Mouse (Mus musculus): ENCODE measurements around the gene Rere. TPM values are rescaled to one million over a fixed set of nuclear protein-coding genes. Genes with fewer than 3 reads are reported as not detected.
A peak's percentile ranks its signal among the peaks of the same experiment; 100 is the strongest.

The Rere gene
- total and polyA plus RNA-seq, 3 experiments = 3.1 to 36.5 (median 8.7) TPM

GRCm38 (mm10) chr4:150231871-150232270 is 49.6 kb upstream of the Rere start:
- H3K4me3 ChIP-seq (replicated peaks in 1 of 3; ENCODE audit: low read depth in 2 of 3, low read length in 2 of 3, poor library complexity in 1 of 3) = no peak overlapping the region
- H3K4me2 ChIP-seq (ENCODE audit: insufficient read depth, low read depth, poor library complexity, severe bottlenecking) = no peak overlapping the region
- no peaks in the 10 kb centered on the region for H3K27me3 ChIP-seq (replicated peaks)
- dilution Hi-C loops (cut with MboI; ENCODE audit: extremely low pct_ligation_motif_present, extremely low pct_unique_long_range_greater_than_20kb, low sequenced_read_pairs) (no loop called here), in situ Hi-C loops (cut with MboI; ENCODE audit: low pct_ligation_motif_present, low pct_unique_long_range_greater_than_20kb, low sequenced_read_pairs) (no loop called here)
- DNase-seq (ENCODE audit: extremely low read depth) = no peak
- no peaks in the 10 kb centered on the region for H3K36me3 ChIP-seq (replicated peaks in 1 of 2; ENCODE audit: control insufficient read depth in 1 of 2, insufficient read depth in 1 of 2, low read length in 1 of 2)
- no peaks in the 10 kb centered on the region for H3K9me3 ChIP-seq (replicated peaks; ENCODE audit: low read length)
- peaks cover 3 to 54% of the 10 kb centered on the region in 2 experiments for H3K4me1 ChIP-seq (ENCODE audit: control insufficient read depth in 1 of 2, insufficient read depth in 2 of 2)
- H3K79me2 ChIP-seq (replicated peaks; ENCODE audit: control insufficient read depth, extremely low read depth, insufficient read depth, poor library complexity, severe bottlenecking) = no peaks in the 10 kb centered on the region
- TF ChIP-seq USF1 (IDR thresholded peaks at IDR 0.05; ENCODE audit: low read depth, low read length) (no peak), BHLHE40 (IDR thresholded peaks at IDR 0.05; ENCODE audit: low read depth, low read length) (no peak), MAZ (IDR thresholded peaks at IDR 0.05; ENCODE audit: low read depth, low read length) (no peak), MAFK (IDR thresholded peaks at IDR 0.05; ENCODE audit: insufficient replicate concordance, low read length) (no peak), NRF1 (IDR thresholded peaks at IDR 0.05; ENCODE audit: low read depth, low read length) (no peak), MYC (IDR thresholded peaks at IDR 0.05; ENCODE audit: low read depth, low read length) (no peak), JUND (conservative IDR thresholded peaks at IDR 0.05; ENCODE audit: low read depth, low read length) (no peak), ETS1 (conservative IDR thresholded peaks at IDR 0.05; ENCODE audit: low read depth, low read length) (no peak), UBTF (IDR thresholded peaks at IDR 0.05; ENCODE audit: low read depth, low read length) (no peak), ZNF384 (IDR thresholded peaks at IDR 0.05; ENCODE audit: low read depth, low read length) (no peak), NELFE (IDR thresholded peaks at IDR 0.05; ENCODE audit: low read depth, low read length) (no peak), RAD21 (IDR thresholded peaks at IDR 0.05; ENCODE audit: low read depth, low read length) (no peak)
- H3K27ac ChIP-seq (ENCODE audit: insufficient read depth, low read depth) = no peak overlapping the region
- H3K9ac ChIP-seq (ENCODE audit: insufficient read depth, low read depth) = no peak overlapping the region

DNA sequence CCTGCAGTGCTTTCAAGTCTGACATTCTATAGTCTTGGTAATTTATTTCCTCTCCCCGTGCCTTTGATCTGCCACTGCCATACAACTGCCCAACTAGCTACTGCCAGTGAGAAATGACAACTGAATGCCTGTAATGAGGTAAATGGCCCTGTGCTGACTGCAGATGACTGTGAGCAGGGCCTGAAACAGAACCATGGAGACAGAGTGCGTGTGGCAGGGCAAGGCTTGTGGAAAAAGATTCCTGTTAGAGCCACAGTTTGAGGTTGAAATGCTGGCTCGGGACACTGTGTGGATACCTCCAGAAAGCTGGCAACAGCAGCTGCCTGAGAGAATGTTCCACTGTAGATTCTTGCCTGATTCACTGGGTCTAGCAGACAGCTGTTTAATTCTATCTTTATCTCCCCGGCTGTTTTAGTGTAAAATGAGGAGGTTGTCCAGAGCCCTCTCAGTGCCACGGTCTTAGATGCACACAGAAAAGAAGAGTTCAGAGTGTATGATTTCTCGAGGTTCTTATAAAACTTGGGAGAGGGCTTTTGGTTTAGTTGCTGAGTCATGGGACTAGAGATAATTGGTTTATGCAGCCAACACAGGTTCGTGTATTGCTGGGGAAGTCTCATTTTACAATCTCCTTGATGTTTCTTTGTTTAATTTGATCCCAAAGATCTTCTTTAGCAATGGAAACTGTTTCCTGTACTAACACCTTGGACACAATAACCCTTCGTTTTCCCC is 46.7 kb upstream of the Rere start:
- TF ChIP-seq MAFK (IDR thresholded peaks at IDR 0.05; ENCODE audit: insufficient replicate concordance, low read length) (peak; percentile 62; the same call in 1 of the 2 replicates), POLR2AphosphoS2 (IDR thresholded peaks at IDR 0.05; ENCODE audit: low read depth, low read length) (no peak), MXI1 (IDR thresholded peaks at IDR 0.05; ENCODE audit: low read depth, low read length) (0 out of 2 replicates have a peak, but pooled peaks have one; percentile 10)
- no peak overlapping the region for H3K4me3 ChIP-seq (replicated peaks in 1 of 3; ENCODE audit: low read depth in 2 of 3, low read length in 2 of 3, poor library complexity in 1 of 3)
- peaks cover 27% of the 10 kb centered on the region for H3K79me2 ChIP-seq (replicated peaks; ENCODE audit: control insufficient read depth, extremely low read depth, insufficient read depth, poor library complexity, severe bottlenecking)
- no peak for DNase-seq (ENCODE audit: extremely low read depth)
- no peak overlapping the region for H3K4me2 ChIP-seq (ENCODE audit: insufficient read depth, low read depth, poor library complexity, severe bottlenecking)
- no peaks in the 10 kb centered on the region for H3K27me3 ChIP-seq (replicated peaks)
- no peaks in the 10 kb centered on the region for H3K9me3 ChIP-seq (replicated peaks; ENCODE audit: low read length)
- dilution Hi-C loops (cut with MboI; ENCODE audit: extremely low pct_ligation_motif_present, extremely low pct_unique_long_range_greater_than_20kb, low sequenced_read_pairs) (no loop called here), in situ Hi-C loops (cut with MboI; ENCODE audit: low pct_ligation_motif_present, low pct_unique_long_range_greater_than_20kb, low sequenced_read_pairs) (no loop called here)
- no peak overlapping the region for H3K27ac ChIP-seq (ENCODE audit: insufficient read depth, low read depth)
- H3K4me1 ChIP-seq (ENCODE audit: control insufficient read depth in 1 of 2, insufficient read depth in 2 of 2) = peaks cover 3 to 46% of the 10 kb centered on the region in 2 experiments
- H3K36me3 ChIP-seq (replicated peaks in 1 of 2; ENCODE audit: control insufficient read depth in 1 of 2, insufficient read depth in 1 of 2, low read length in 1 of 2) = peaks cover 0 to 11% of the 10 kb centered on the region in 2 experiments
- no peak overlapping the region for H3K9ac ChIP-seq (ENCODE audit: insufficient read depth, low read depth)

All from CH12.LX (cell line).